7 mouse cellular contexts compared by ENCODE assay signal in the genomic region with DNA sequence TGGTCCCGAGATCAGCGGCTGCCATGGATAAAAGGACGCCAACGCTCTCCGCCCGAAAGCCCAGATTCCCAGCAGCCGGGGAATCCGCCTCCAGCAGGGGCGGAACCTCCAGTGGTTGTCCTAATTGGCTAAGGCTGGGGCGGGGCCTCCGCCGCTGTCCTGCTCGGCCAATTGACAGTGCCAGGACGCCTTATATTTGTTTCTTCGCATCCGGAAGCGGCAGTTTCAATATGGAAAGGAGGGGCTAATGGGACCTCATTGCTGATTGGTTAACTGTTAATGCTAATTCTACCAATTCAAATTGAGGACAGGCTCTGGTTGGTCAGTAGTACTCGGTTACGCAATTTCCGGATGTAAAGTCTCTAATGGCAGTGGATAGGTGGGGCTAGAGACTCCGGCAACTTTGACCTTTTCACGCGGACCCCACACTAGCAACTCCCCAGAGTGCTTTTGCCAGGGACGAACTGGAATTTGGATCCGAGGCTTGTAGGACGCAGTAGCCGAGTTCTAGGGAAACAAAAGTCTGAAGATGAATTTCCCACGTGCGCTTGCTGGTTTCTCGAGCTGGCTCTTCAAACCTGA. TPM values are rescaled to one million over a fixed set of nuclear protein-coding genes. Genes with fewer than 3 reads are reported as not detected.
DNase-seq lines count a peak whose midpoint lies in the region; ATAC-seq lines count a peak whose summit lies in the region.

A gene (minus strand): TSS at position 367 of the 582 bp plus-strand sequence.
A gene (plus strand): TSS at position 530 of the 582 bp plus-strand sequence.

- peaks cover 29% of the 10 kb centered on the region for H3K36me3 ChIP-seq in intestine, embryonic 16.5 days (ENCODE audit: control insufficient read depth, insufficient read depth, low read length)
- H3K36me3 ChIP-seq in midbrain, embryonic 11.5 days (ENCODE audit: control insufficient read depth, insufficient read depth, low read length), result peaks cover 21% of the 10 kb centered on the region

- no peaks in the 10 kb centered on the region for H3K9me3 ChIP-seq in intestine, embryonic 16.5 days (ENCODE audit: control insufficient read depth, low read length)
- no peaks in the 10 kb centered on the region for H3K9me3 ChIP-seq in midbrain, embryonic 11.5 days (ENCODE audit: control insufficient read depth, low read length)

- intact Hi-C loops in left cerebral cortex, postnatal 36 days (cut with DNase I), result loop anchor here (2.0 to 5.0 kb wide), 2 partner anchors 20 to 426 kb away; a partner anchor contains a TSS

- peak within 1 kb of the TSS; percentile 83 for H3K27ac ChIP-seq in intestine, embryonic 16.5 days (ENCODE audit: low read length)
- H3K27ac ChIP-seq in midbrain, embryonic 11.5 days (ENCODE audit: low read depth, low read length), result peak within 1 kb of the TSS; percentile 63

- H3K4me1 ChIP-seq in intestine, embryonic 16.5 days (ENCODE audit: control insufficient read depth, insufficient read depth, low read length), result peaks cover 15% of the 10 kb centered on the region
- H3K4me1 ChIP-seq in midbrain, embryonic 11.5 days (ENCODE audit: control insufficient read depth, insufficient read depth, low read length), result peaks cover 19% of the 10 kb centered on the region

- H3K4me3 ChIP-seq in intestine, embryonic 16.5 days (ENCODE audit: low read length), result peak within 1 kb of the TSS; percentile 90
- peak within 1 kb of the TSS; percentile 87 for H3K4me3 ChIP-seq in midbrain, embryonic 11.5 days (ENCODE audit: low read depth, low read length)

- WGBS in intestine, embryonic 16.5 days, result under 1% methylated on average over 30 of the region's 30 CpGs
- WGBS in midbrain, embryonic 11.5 days, result 0% methylated on average over 30 of the region's 30 CpGs

- peak; percentile 99 for ATAC-seq in intestine, embryonic 16.5 days
- peak; percentile 98 for ATAC-seq in midbrain, embryonic 11.5 days (ENCODE audit: low FRiP score)

- H3K4me2 ChIP-seq in intestine, embryonic 16.5 days (ENCODE audit: low read depth, low read length), result peak within 1 kb of the TSS; percentile 78
- H3K4me2 ChIP-seq in midbrain, embryonic 11.5 days, result peak within 1 kb of the TSS; percentile 84

- peak within 1 kb of the TSS; percentile 91 for H3K9ac ChIP-seq in intestine, embryonic 16.5 days (ENCODE audit: low read depth, low read length)
- H3K9ac ChIP-seq in midbrain, embryonic 11.5 days (ENCODE audit: low read length), result peak within 1 kb of the TSS; percentile 86

- DNase-seq in adrenal gland, adult 8-10 months, result peak; percentile 97
- peak; percentile 94 for DNase-seq in embryo, embryonic 9.5 days (ENCODE audit: extremely low spot score)
- DNase-seq in gastrocnemius, postnatal 4 days (ENCODE audit: low spot score in 2 of 2), result peak; percentile 84 to 92
- peak; percentile 93 to 94 for DNase-seq in left cerebral cortex, postnatal 36 days (ENCODE audit: low spot score in 2 of 2)
- peak; percentile 98 for DNase-seq in midbrain, embryonic 11.5 days (ENCODE audit: low spot score, missing footprints)
- peak; percentile 97 for DNase-seq in skeletal muscle tissue, adult 2 months (ENCODE audit: low read depth, low spot score)

- H3K27me3 ChIP-seq in intestine, embryonic 16.5 days (replicated peaks; ENCODE audit: control insufficient read depth, insufficient read depth, low read length), result no peaks in the 10 kb centered on the region
- no peaks in the 10 kb centered on the region for H3K27me3 ChIP-seq in midbrain, embryonic 11.5 days (ENCODE audit: control insufficient read depth, insufficient read depth, low read length)

RNA-seq across cellular contexts. Expression of the first gene that starts in this region (rescaled TPM):
- 10 to 100 TPM; 18.4 to 33.8 (median 29.1) TPM for total RNA-seq in adrenal gland, adult 8-10 months (2022)
- total RNA-seq in gastrocnemius, postnatal 4 days (2021), result 10 to 100 TPM in 1 of 2 experiments, 1 to 10 TPM in 1; 9.9 to 12.4 TPM
- 33.5 and 38.1 TPM in 2 replicates for polyA plus RNA-seq in intestine, embryonic 16.5 days (2015; fragmentation: Nextera tagmentation; extraction: Ambion mirVana)
- 10 to 100 TPM; 12.8 to 22.4 TPM for total RNA-seq in left cerebral cortex, postnatal 36 days (2021)
- 34.6 and 39.2 TPM in 2 replicates for polyA plus RNA-seq in midbrain, embryonic 11.5 days (2014; fragmentation: Nextera tagmentation; extraction: Ambion mirVana)

RNA-seq across cellular contexts. Expression of the second gene that starts in this region (rescaled TPM):
- 10 to 100 TPM; 10.8 to 16.2 (median 13.3) TPM for total RNA-seq in adrenal gland, adult 8-10 months (2022)
- 1 to 10 TPM; 6.3 to 6.4 TPM for total RNA-seq in gastrocnemius, postnatal 4 days (2021)
- polyA plus RNA-seq in intestine, embryonic 16.5 days (2015; fragmentation: Nextera tagmentation; extraction: Ambion mirVana), result 7.4 and 7.6 TPM in 2 replicates
- 1 to 10 TPM; 8.7 to 9.5 TPM for total RNA-seq in left cerebral cortex, postnatal 36 days (2021)
- polyA plus RNA-seq in midbrain, embryonic 11.5 days (2014; fragmentation: Nextera tagmentation; extraction: Ambion mirVana), result 15.2 and 15.7 TPM in 2 replicates

Comparison
In these comparisons a context has a peak if more than half of its experiments do, and no peak if none do; other contexts are left out.
1. Peak in every context shown above with its lines: DNase-seq, ATAC-seq, H3K4me3 ChIP-seq and H3K27ac ChIP-seq.